Mouse (Mus musculus) c-Kit-negative CD71-positive TER-119-positive erythroid progenitor cells, embryonic 14.5 days (primary cell): ENCODE data around the gene Ccdc73.
"Not testable (repeated sequence)": the region's sequence is repeated elsewhere in the genome, so short reads cannot be mapped to it uniquely, and the experiment has no call there.

ENCODE experiments used
- DNase-seq: peaks from one replicate; pipeline ENCODE4 v3.0.0-alpha.2; 2013; ENCODE audit warnings: low read depth, low spot score

The Ccdc73 gene

DNA sequence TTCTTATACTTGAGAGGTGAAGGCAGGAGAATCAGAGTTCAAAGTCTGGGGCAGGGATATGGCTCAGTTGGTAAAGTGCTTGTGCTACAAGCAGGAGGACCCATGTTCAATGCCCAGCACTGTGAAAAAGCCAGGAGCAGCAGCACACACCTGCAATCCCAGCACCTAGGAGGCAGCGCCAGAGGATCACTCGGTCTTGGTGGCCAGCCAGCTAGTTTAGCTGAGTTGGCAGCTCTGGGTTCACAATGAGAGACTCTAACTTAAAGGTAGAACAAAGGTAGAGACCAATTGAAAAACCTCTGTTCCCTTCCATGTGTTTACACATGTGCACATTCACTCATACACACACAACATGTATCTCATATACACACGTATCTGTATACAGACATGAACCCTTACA, 1.5 kb downstream of the Ccdc73 start:
- DNase-seq = no peak

DNA sequence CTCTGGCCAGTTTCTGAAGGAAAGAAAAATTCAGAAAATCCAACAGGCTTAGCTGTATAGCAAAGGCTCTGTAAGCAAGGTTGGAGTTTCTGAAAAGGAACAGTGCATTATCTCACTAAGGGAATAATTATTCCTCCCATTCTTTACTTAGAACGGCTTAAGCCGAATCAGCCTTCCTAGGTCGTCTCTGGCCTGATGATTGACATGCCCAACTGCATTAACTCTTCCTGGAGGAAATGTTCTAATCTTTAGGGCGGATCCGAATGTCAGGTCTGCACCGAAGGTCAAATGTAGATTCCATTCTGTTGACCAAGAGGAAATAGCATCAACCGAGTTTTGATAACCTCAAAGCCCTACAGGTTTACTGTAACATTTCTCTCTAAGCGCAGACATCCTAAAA, 11.2 kb downstream of the Ccdc73 start:
- no peak for DNase-seq

DNA sequence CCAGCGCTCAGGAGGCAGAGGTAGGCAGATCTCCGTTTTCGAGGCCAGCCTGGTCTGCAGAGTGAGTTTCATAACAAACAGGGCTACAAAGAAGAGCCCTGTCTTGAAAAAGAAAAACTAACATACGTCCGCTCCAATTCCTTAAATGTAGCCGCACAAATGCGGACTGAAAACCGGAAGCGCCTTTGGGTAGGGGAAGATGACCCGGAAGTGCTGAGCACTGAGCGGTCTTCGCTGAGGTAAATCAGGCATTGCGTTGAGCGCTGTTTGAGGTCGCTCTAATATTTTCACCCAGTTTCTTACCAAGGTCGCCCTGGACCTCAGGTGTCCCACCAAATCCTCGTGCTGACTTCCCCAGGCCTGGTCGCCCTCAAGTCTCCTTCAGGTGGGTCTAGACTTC, 18.5 kb downstream of the Ccdc73 start:
- DNase-seq = no peak

DNA sequence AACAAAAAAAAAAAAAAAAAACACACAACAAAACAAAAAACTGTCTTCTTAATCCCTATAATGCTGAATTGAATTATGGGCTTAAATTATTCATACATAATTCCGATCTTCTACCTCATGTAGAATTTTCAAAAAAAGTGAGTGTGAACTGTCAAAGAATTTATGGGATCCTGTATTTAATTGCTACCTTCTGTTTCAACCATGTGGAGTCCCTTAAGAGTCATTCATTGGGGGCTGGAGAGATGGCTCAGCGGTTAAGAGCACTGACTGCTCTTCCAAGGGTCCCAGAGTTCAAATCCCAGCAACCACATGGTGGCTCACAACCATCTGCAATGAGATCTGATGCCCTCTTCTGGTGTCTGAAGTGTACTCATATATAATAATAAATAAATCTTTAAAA, 19.7 kb downstream of the Ccdc73 start:
- not testable (repeated sequence) for DNase-seq

DNA sequence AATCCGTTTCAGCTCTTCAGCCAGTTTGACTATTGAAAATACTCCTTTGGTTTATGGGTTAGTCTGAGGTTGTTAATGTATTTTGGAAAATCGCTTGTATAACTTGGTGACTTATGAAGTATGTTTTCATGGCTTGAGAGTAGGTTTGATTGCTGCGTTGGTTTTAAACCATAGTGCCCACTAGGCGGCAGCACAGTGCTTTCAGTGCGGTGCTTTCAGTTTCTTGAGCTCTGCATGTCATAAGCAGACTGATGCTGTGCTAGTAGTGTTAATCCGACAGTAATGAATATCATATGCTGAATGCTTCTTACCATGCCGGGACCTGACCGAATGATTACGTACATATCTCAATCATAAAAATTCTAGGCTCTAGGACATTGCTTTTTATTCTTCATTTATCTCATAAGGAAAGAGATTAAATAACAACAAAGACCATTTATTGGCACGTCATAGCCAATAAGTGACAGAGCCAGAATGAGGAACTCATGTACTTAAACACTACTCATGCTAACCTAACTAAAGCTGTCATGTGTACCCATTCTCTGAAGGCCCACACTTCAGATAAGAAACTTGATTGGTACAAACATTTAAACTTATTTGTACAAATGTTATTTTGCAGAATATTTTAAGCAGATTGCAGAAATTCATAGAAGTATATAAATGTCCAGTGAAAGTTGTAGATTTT, 20.4 kb downstream of the Ccdc73 start:
- peak; percentile 5 for DNase-seq

DNA sequence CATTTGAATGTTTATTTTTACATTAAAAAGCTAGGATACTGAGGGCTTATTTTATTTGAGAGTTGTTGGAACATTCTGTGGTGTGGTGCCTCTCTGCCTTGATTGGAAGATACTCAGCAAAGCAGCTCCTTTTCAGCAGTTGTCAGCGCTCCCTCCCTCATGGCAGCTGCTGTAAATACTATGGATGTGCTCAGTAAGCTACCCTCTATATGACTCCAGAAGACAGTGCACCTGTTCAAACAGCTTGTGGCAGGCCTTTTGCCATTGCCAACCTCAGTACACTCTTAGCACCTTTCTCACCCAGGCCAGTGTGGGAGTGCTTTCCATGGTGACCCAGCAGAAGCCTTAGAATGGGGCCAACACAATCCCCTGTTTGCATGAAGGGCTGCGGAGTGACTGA, 32.4 kb downstream of the Ccdc73 start:
- DNase-seq = no peak

DNA sequence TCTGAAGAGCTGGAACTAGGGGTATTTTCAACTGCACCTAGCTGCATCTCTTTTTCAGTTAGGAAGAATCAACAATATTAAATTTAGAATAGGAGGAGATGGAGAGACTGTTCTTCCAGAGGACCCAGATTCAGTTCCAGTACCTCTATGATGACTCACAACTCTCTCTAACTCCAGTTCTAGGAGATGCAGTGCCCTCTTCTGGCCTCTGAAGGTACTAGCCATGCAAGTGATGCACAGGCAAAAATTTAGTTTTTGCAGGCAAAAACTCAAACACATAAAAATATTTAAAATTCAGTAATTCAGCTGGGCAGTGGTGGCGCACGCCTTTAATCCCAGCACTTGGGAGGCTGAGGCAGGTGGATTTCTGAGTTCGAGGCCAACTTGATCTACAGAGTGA, 48.1 kb downstream of the Ccdc73 start:
- DNase-seq = no peak

DNA sequence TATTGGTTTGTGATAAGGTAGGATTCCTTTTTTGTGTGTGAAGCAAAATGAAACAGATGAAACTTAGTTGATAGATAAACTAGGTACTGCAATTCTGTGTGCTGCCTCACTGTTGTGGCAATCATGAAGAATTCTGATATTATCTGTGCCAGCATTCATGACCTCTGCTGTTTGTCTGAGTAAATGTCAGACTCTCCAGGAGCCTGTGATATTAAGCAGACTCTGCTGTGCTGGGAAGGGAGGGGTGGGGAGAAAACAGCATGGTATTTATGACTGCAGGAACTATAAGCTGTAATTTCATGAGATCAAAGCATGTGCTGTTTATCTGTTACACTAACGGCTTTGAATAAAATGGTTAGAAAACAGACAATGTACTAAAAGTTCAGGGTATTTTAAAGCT, 96.9 kb downstream of the Ccdc73 start:
- DNase-seq = no peak

DNA sequence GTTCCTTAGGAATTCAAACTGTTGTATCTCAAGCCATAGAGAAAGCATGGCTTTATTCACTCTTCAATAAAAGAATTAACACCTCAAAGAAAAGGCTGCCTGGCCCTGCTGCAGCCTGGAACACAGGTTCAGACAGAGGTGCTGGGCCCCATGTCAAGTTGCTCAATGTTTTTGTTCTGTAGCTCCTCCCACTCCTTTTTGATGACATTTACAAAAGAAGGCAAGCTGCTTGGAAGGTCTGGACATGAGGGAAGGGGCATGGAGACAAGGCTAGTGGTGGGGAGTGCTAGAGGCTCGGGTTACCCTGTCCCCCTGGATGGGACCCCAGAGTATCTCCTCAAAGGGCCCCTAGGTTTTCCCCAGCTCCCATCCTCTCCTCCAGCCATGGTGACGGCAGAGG, 114.1 kb downstream of the Ccdc73 start:
- DNase-seq = no peak

DNA sequence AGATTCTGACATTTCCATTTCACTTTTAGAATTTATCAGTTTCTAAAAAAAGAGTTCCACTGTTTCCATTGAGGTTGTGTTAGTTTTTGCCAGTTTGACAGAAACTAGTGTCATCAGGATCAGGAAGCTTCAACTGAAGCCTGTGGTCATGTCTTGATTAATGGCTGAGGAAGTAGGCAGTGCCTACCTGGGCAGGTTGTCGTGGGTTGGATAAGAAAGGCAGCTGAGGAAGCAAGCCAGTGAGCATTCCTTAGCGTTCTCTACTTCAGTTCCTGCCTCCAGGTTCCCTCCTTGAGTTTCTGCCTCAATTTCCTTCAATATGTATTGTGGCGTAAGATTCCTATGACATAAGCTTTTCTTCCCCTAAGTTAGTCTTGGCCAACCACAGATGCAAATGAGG, 118.2 kb downstream of the Ccdc73 start:
- DNase-seq = no peak

DNA sequence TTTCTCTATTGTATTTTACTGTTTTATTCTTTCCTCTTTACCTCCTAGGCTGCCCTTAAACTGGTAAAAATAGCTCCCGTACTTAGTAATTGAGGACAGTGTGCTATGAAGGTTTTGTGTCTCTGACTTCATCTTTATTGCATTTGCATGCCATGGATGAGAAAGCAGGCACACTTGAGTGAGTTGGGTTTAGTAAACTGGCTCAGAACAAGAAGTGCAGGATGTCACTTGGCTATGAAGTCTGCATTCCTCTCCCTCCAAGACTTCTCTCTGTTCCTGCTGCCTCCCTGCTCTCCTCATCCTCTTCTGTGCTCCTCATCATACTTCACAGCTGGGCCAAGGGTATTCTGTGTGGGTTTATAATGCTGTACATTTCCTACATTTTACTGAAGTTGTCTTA, 121.4 kb downstream of the Ccdc73 start:
- no peak for DNase-seq

DNA sequence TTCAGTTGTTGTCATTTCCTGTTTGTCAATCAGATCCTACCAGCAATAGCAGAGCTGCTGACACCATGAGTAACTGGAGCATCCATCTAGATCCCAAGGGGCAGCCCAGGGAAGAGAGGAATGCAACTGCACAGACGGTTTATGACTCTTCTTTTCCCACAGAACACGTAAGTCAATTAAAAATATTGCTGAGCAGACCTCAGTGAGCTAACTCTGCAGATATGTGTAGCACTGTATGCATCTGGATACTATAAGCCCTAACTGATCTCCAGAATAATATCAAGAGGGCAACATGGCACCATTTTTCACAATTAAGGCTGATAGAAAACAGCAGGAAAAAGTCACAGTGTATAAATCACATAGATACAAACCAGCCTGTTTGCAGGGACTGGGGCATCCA, 126.8 kb downstream of the Ccdc73 start:
- DNase-seq = no peak

DNA sequence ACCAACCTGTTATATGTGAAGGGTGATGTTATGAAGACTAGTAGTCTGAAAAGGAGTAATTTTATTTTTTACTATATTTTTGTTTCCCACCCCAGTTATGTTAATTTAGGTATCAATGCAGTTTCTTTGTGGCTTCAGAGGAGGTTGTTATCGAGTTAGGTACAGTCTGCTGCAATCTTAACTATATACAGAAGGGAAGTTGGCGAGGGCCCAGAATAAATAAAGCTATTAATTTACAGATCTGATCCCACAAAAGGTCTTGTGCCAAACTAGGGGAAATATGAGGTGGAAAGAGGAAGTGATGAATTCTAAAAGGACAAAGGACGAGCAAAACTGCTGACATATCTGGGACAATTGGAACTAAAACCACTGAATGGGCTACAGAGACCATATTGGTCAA, 128.6 kb downstream of the Ccdc73 start:
- DNase-seq = no peak

DNA sequence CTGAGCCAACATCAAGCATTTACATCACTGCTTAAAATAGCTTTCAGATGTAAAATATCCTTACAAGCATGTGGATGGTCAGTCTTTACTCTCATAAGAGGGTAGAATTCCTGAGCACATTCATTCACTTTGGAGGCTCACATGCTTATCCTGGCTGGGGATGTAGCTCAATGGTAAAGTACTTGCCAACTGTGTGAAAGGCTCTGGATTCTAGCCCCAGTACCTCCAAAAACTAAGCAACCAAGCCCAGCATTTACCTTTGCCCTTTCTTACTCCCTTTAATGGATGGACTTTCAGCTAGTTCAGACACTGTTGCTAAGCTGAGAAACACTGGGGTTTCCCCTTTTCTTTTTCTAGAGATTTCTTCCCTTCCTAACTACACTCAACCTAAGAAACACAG, 139.6 kb downstream of the Ccdc73 start:
- no peak for DNase-seq

DNA sequence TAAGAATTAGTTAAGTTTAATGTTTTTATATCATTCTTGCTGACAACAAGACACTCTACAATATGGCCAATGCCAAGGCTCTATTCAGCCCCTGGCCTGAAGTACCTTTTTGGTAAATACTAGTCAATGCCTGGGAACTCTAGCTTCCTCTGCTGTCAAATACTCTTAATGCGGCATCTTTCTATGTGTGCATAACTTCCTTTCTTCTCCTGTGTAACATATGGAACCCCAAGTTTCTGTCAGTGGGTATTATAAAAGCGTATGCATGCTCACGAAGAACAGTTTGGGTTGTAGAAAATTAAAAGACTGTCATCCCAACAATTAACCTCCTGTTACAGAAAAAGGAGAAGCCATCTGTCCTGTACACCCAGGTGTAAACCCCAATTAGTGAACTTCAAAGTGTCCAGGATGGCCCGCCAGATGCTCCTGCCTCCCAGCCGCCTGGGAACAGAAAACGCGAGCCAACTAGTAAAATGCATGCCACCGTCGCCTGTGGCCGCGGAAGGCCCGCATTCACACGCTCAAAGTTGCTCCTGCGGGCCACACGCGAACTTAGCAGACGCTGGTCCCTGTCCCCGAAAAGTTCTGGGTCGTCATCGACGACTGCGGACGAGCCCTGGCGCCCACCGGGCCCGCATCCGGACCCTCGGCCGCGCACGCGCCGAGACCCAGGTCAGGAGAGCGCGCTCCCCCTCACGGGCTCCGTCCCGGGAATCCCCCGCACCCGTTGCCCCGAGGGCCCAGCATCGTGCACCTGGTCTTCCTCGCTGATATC, 148.8 kb downstream of the Ccdc73 start:
- no peak for DNase-seq

DNA sequence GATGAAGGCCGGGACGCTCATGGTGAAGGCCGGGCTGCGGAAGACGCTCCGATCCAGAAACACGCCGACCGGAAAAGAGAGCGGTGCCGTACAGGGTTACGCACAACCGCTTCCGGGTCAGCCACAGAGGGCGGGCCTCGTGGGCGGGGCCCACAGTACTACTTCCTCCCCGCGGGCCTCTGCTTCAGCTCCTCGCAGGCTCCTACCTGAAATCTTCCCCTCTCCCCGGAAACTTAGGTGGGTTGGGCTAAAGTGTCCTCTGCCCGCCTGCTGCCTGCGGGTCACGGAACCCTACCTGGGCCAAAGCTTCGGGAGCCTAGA, 149.3 kb downstream of the Ccdc73 start, which contains the start of gene Eif3m:
Eif3m (minus strand) TSS at position 114 of the 321 bp plus-strand sequence.
- peak; percentile 81 for DNase-seq

DNA sequence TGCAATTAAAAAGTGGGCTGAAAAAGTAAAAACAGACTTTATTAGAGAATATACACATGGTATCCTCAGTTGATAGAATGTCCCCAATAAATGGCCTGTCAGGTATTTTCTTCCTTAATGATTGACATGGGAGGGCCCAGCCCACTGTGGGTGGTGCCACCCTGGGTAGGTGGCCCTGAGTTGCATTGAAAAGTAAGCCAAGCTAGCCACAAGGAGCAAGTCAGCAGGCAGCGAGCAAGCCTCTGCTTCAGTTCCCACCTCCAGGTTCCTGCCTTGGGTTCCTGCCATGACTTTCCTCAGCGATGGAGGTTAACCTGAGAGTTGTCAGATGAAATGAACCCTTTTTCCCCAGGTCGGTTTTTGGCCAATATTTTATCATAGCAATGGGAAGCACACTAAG, 150.2 kb downstream of the Ccdc73 start:
- DNase-seq = no peak

DNA sequence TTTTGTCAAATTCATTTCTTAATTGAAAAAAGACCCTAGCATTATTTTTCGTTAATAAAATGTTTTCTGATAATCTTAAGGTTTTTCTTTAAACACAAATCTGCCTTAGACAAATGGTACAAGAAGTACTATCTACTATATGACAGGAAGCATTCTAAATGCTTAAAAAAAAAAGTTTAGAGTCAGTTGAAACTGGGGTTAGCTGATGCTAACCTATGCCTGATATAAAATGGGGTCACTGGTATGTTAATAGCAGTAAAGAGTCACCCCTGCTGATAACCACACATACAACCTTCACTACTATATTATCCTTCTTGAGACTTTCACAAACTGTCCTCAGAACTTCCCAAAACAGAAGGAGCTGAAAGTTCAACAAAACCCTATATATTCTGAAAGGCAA, 151.9 kb downstream of the Ccdc73 start:
- DNase-seq = no peak

DNA sequence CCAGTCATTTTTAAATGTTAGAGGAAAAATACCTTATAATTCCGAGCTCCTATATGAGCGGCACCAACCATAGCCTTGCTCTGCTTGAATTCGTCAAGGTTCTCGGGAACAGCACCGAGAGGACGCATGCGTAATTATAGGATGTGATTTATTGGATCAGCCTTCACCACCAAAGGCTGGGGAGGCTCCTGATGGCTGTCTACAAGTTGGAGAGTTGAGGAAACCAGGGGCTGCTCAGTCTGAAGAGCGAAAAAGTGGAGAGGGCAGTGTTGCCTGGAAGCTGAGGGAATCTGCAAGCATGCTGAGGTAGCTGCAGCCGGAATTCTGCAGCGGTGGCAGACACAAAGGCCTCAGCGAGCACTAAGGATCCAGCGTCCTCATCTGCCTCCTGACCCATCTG, 153.7 kb downstream of the Ccdc73 start:
- no peak for DNase-seq

DNA sequence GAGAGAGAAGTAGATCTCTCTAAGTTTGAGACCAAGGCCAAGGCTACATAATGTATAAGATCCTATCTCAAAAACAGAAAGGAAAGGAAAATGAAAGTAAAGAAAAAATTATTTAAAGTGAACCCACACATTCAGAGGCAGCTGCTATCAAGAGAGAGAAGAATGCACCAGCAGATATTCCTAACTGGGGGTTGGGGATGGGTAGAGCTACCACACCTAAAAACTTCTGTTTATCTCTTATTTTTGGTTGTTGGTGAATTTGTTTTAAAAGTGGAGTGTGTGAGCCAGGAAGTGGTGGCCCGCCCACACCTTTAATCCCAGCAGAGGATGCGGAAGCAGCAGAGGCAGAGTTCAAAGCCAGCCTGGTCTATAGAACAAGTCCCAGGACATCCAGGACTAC, 154.2 kb downstream of the Ccdc73 start:
- no peak for DNase-seq

DNA sequence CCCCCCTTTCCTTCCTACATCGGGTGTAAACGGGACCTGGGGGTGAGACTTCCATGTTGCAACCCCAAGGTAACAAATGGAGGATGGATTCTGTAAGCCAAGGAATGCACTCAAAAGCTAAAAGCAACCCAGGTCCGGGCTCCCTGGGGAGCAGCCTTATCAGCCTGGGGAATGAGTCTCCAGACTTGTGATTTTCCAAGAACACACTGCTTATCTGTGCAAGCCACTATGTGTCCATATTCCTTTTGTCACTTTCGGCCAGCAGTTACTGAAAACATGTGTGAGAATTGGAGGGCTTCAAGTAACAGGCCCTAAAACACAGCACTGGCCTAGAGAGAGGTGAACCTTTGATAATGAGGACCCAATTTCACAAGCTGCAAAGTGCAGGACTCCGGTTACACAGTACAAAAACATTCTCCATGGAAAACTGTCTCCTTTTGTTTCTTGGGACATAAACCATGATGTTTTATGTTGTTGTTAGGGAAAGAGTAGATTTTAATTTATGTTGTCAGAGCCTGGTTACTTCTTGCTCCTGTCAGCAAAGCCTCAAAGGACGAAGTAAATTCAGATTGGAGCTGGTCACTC, 155.5 kb downstream of the Ccdc73 start:
- no peak for DNase-seq

DNA sequence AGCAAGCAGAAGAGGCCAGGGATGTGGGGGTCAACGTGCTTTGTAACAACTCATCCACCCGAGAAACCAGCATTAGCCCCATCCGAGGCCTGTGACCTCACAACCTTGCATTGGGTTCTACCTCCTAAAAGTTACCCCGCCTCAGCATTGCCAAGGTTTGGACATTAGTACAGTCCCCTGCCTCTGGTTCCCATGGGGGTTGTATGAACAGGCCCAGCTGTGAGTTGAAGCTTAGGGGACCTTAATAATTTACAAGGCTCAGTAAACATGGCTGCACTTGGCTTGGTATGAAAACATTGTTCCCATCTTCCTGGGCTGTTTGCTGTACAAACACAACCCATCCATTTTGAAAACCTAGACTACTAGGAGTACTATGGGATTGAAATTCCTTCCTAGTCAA, 156.2 kb downstream of the Ccdc73 start:
- DNase-seq = no peak

DNA sequence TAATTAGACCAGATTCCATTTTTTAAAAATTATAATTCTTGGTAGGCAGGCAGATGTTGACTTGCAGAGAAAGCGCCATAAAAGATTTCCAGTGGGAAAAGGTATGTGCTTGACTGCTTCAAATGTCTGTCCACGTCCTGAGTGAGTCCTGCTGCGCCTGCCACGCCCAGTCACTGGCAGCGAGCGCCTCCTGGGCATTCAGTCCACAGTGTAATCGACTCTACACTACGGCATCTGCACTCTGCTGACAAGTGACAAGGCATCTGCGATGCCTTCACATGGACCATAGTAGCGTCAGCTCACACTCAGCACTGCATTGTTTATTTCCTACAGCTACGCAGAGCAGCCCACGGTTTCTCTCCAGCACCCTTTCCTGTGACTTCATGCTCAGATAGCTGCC, 158.0 kb downstream of the Ccdc73 start:
- DNase-seq = not testable (repeated sequence)
